Mouse (Mus musculus): ENCODE measurements around the gene Mier3. TPM values are rescaled to one million over a fixed set of nuclear protein-coding genes. Genes with fewer than 3 reads are reported as not detected.
"Not testable (repeated sequence)": the region's sequence is repeated elsewhere in the genome, so short reads cannot be mapped to it uniquely, and the experiment has no call there.

Gene Mier3
- polyA plus RNA-seq, 1 experiment = 4.9 TPM

DNA sequence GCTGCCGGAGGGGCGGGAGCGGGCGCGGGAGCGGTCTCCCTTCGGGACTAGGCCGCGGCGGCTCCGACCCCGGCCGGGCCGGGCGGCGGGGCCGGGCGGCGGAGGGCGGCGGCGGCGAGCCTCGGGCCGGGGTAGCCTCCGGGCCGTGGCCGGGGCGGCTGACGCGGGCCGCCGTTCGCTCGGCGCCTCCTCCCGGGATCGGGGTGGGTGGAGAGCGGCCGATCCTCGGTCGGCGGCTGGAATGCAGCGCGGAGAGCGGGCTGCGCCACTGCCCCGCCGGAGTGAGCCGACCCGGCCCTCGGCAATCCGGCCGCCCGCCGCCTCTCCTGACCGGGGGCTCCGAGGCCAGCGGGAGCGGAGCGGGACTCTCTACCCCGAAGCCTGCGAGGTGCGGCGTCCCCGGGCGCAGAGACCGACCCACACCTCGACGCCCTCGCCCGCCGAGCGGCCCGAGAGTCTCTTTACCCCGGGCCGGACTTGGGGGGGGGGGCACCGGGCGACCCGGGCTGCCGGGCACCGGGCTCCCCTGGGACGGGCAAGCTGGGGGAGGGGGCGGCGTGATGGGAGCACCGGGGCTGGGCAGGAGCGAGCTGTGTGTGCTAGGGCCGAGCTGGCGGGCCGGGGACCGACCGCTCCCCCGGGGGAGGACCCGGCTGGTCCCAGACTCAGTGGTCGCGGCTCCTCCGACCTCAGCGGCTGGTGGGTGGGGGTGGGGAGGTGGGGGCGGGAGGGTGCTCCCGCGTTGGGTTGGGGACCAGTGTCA is 5.9 kb downstream of the Mier3 start:
- TF ChIP-seq CTCF (IDR thresholded peaks at IDR 0.05; ENCODE audit: insufficient read depth, low read length) (no peak), POLR2A (IDR thresholded peaks at IDR 0.05; ENCODE audit: borderline replicate concordance, extremely low read depth, low read depth, low read length) (no peak)
- no peak for DNase-seq
- peaks cover 2% of the 10 kb centered on the region; the same call in 1 of the 2 replicates for H3K4me1 ChIP-seq (ENCODE audit: control insufficient read depth, insufficient read depth, low read length)
- 1% methylated on average over 89 of the region's 101 CpGs for WGBS
- H3K4me3 ChIP-seq (replicated peaks; ENCODE audit: extremely low read depth, low read depth, low read length) = peak overlapping the region; percentile 67

- under 1% methylated on average over 35 of the region's 35 CpGs for WGBS
- peak overlapping the region; percentile 67 for H3K4me3 ChIP-seq (replicated peaks; ENCODE audit: extremely low read depth, low read depth, low read length)
- peak; percentile 66 for DNase-seq
- TF ChIP-seq POLR2A (IDR thresholded peaks at IDR 0.05; ENCODE audit: borderline replicate concordance, extremely low read depth, low read depth, low read length) (no peak), CTCF (IDR thresholded peaks at IDR 0.05; ENCODE audit: insufficient read depth, low read length) (no peak)
- peaks cover 2% of the 10 kb centered on the region; the same call in 1 of the 2 replicates for H3K4me1 ChIP-seq (ENCODE audit: control insufficient read depth, insufficient read depth, low read length)
These were observed 6.6 kb downstream of the Mier3 start for GRCm38 (mm10) chr13:111687285-111687781.

GRCm38 (mm10) chr13:111703396-111703795 is 22.6 kb downstream of the Mier3 start:
- no peak for TF ChIP-seq POLR2A (IDR thresholded peaks at IDR 0.05; ENCODE audit: borderline replicate concordance, extremely low read depth, low read depth, low read length)
- TF ChIP-seq CTCF (IDR thresholded peaks at IDR 0.05; ENCODE audit: insufficient read depth, low read length) = no peak
- DNase-seq = no peak
- WGBS = 96% methylated on average over 10 of the region's 10 CpGs
- Histone ChIP-seq H3K4me3 (replicated peaks; ENCODE audit: extremely low read depth, low read depth, low read length) (no peak overlapping the region), H3K4me1 (ENCODE audit: control insufficient read depth, insufficient read depth, low read length) (no peaks in the 10 kb centered on the region)

DNA sequence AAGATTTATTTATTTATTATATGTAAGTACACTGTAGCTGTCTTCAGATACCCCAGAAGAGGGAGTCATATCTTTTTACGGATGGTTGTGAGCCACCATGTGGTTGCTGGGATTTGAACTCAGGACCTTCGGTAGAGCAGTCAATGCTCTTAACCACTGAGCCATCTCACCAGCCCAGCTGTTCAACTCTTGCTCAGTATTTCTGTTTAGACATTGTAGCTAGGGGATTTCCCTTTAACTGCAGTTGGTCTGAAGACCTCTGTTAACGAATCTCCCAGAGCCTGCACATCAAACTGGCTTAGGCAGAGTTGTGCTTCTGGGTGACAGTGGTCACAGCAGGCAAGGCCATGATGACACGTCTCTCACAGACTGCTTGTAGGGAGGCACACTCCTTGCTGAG is 23.2 kb downstream of the Mier3 start:
- DNase-seq; H3K4me1 ChIP-seq (ENCODE audit: control insufficient read depth, insufficient read depth, low read length); H3K4me3 ChIP-seq (replicated peaks; ENCODE audit: extremely low read depth, low read depth, low read length): not testable (repeated sequence)
- WGBS = 80% methylated on average over 4 of the region's 4 CpGs

GRCm38 (mm10) chr13:111710531-111710930 is 29.8 kb downstream of the Mier3 start:
- TF ChIP-seq POLR2A (IDR thresholded peaks at IDR 0.05; ENCODE audit: borderline replicate concordance, extremely low read depth, low read depth, low read length) = no peak
- no peak for TF ChIP-seq CTCF (IDR thresholded peaks at IDR 0.05; ENCODE audit: insufficient read depth, low read length)
- Histone ChIP-seq H3K4me3 (replicated peaks; ENCODE audit: extremely low read depth, low read depth, low read length) (no peak overlapping the region), H3K4me1 (ENCODE audit: control insufficient read depth, insufficient read depth, low read length) (no peaks in the 10 kb centered on the region)
- 86% methylated on average over 4 of the region's 4 CpGs for WGBS
- no peak for DNase-seq

- WGBS = 36% methylated on average over 9 of the region's 9 CpGs
- no peak for DNase-seq
- H3K4me3 ChIP-seq (replicated peaks; ENCODE audit: extremely low read depth, low read depth, low read length) = no peak overlapping the region
- peaks cover 7% of the 10 kb centered on the region; the same call in 1 of the 2 replicates for H3K4me1 ChIP-seq (ENCODE audit: control insufficient read depth, insufficient read depth, low read length)
- TF ChIP-seq CTCF (IDR thresholded peaks at IDR 0.05; ENCODE audit: insufficient read depth, low read length) (no peak), POLR2A (IDR thresholded peaks at IDR 0.05; ENCODE audit: borderline replicate concordance, extremely low read depth, low read depth, low read length) (no peak)
These were observed 38.9 kb downstream of the Mier3 start for GRCm38 (mm10) chr13:111719726-111720125.

- 0% methylated on average over 18 of the region's 18 CpGs for WGBS
- Histone ChIP-seq H3K4me1 (ENCODE audit: control insufficient read depth, insufficient read depth, low read length) (peaks cover 2% of the 10 kb centered on the region; the same call in 1 of the 2 replicates), H3K4me3 (replicated peaks; ENCODE audit: extremely low read depth, low read depth, low read length) (peak overlapping the region; percentile 74)
- no peak for DNase-seq
- TF ChIP-seq POLR2A (IDR thresholded peaks at IDR 0.05; ENCODE audit: borderline replicate concordance, extremely low read depth, low read depth, low read length) (no peak), CTCF (IDR thresholded peaks at IDR 0.05; ENCODE audit: insufficient read depth, low read length) (no peak)
These were observed 44.0 kb downstream of the Mier3 start for GRCm38 (mm10) chr13:111724811-111725164.

DNA sequence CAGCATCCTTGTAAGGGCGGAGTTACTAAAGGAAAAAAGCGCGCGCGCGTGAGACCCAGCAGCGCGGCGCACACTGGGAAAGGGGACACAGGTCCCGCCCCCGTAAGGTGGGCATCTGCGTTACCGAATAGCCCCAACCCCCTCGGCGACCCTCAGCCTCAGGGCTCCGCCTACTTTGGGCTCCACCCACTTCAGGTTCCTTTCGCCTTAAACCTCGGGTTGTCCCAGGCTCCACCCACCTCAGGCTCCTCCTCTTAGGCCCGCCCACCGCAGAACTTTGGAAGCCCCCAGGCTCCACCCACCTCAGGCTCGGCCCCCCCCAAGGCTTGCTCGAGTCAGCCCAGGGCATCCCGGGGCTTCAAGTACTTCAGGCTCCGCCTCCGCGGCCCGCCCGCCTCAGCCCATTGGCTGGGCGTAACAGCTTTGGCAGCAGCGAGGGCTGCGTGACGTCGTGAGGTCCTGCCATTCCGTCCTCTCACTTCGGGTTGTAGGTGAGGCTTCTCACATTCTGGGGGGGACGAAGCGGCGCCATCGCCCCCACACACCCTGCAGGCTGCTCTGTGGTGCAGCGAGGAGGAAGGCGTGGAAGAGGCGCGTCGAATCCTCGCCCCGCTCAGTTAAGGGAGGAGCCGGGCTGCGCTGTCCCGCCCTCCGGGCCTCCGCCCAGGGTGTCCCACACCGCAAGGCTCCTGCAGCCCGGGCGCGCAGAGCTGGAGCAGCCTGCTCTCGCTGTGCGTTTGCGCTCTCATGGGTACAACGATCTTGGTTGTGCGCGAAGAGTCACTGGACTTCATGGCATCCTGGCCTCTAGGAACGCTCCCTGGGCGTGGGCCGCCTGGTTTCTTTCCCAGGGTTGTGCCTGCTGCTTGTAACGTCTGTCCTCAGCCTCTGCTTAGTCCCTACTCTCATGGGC is 44.6 kb downstream of the Mier3 start:
- TF ChIP-seq CTCF (IDR thresholded peaks at IDR 0.05; ENCODE audit: insufficient read depth, low read length) (no peak), POLR2A (IDR thresholded peaks at IDR 0.05; ENCODE audit: borderline replicate concordance, extremely low read depth, low read depth, low read length) (peak; percentile 65; the same call in 1 of the 2 replicates)
- under 1% methylated on average over 65 of the region's 65 CpGs for WGBS
- Histone ChIP-seq H3K4me1 (ENCODE audit: control insufficient read depth, insufficient read depth, low read length) (no peaks in the 10 kb centered on the region; the same call in 1 of the 2 replicates), H3K4me3 (replicated peaks; ENCODE audit: extremely low read depth, low read depth, low read length) (peak overlapping the region; percentile 74)
- DNase-seq = peak; percentile 97

DNA sequence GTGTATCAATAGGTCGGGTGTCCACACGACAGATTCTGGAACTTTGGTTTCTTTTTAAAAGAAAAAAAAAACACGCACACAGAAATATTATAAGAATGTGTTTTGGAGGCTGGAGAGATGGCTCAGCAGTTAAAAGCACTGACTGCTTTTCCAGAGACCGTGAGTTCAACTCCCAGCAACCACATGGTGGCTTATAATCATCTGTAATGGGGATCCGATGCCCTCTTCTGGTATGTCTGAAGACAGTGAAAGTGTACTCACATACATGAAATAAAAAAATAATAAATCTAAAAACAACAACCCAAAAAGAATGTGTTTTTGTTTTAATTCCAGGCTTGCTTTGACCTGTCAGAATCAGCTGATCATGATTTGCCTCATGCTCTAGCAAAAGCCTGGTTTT is 46.1 kb downstream of the Mier3 start:
- Histone ChIP-seq H3K4me3 (replicated peaks; ENCODE audit: extremely low read depth, low read depth, low read length) (no peak overlapping the region), H3K4me1 (ENCODE audit: control insufficient read depth, insufficient read depth, low read length) (no peaks in the 10 kb centered on the region; the same call in 1 of the 2 replicates)
- TF ChIP-seq POLR2A (IDR thresholded peaks at IDR 0.05; ENCODE audit: borderline replicate concordance, extremely low read depth, low read depth, low read length) (no peak), CTCF (IDR thresholded peaks at IDR 0.05; ENCODE audit: insufficient read depth, low read length) (no peak)
- DNase-seq = no peak
- WGBS = 86% methylated on average over 5 of the region's 5 CpGs

Measured in lung, adult 2 months (tissue).